Mouse (Mus musculus) brain, adult 2 months (tissue): ENCODE data around the gene Ints5.
"Not testable (repeated sequence)": the region's sequence is repeated elsewhere in the genome, so short reads cannot be mapped to it uniquely, and the experiment has no call there.

Experiments used
- DNase-seq: peaks from one replicate; pipeline ENCODE4 v3.0.0; 2011; ENCODE audit warnings: low read depth, low spot score

Gene Ints5

DNA sequence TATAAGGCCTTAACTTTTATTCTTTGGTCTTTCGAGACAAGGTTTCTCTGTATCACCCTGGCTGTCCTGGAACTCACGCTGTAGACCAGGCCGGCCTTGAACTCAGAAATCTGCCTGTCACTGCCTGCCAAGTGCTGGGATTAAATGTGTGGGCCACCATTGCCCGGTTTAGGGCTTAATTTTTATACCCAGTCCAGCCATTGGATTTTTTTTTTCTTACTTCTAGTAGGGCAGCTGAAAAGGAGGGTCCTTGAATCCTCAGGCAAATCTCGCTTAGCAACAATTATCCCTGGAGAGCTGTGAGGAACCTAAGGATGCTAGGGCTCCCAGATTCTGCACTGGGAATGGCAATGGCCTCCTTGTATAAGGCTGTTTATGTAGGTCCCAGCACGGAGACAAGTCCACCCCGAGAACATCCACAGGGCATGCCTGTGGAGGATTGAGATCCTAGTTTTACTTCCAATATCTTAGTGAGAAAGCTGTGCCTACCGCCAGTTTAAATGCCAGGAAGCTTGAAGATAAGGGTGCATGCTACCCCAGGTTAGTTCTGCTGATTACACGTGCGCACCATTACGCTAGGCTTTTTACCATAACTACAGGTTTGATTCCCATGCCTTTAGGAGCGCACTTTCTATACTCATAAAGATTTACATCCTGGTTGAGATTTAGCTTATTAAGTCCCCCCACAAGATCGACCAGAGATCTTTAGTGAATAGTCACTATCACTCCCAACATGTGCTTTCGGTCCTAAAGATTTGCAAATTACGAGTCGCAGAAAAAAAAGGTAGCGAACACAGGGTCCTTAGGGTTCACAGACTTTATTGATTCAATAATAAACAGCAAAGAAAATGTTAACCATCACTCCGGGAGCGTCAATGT, 5.0 kb upstream of the Ints5 start:
- DNase-seq: no peak

DNA sequence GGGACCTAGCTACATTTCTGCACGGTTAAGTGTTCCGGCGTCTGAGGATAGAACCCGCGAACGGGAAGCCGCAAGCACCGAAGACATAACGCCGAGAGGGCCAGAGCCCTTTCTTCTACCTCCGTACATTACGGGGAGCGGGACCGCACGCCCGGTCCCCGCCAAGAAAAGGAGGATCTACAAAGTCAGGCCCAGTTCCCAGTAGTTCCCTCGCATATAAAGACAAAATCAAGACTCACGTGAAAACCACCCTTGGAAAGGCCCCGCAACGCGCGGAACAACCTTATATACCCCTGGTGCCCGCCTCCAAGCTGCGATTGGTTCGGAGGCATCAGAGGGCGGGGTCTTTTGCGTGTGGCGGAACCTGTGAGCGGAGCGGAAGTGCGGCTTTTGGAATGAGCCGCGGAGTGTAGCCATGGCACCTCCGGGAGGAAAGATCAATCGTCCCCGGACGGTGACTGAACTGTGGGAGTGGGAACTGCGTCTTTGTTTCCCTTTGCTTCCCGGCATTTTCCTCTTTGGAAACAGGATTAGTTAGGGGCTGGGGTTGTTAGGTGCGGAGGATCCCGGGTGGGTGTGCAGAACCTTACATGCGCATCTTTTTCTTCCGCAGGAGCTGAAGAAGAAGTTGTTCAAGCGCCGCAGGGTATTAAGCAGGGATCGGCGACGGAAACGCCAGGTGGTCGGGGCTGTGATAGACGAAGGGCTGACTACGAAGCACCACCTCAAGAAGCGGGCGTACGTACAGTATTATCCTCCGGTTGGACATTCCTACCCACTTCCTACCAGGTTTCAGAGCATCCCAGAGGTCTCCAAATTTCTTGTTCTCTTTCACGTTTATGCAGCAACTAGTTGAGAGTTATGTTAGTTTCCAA, 4.1 kb upstream of the Ints5 start, which contains the start of the genes 1810009A15Rik and Gm49416:
TSS of gene 1810009A15Rik (plus strand) at position 343 of the 875 bp plus-strand sequence.
TSS of gene Gm49416 (plus strand) at position 416 of the 875 bp plus-strand sequence.
- DNase-seq: peak; percentile 99

- no peak for DNase-seq
Measured at GRCm38 (mm10) chr19:8895397-8895960, 2.7 kb downstream of the Ints5 start.

DNA sequence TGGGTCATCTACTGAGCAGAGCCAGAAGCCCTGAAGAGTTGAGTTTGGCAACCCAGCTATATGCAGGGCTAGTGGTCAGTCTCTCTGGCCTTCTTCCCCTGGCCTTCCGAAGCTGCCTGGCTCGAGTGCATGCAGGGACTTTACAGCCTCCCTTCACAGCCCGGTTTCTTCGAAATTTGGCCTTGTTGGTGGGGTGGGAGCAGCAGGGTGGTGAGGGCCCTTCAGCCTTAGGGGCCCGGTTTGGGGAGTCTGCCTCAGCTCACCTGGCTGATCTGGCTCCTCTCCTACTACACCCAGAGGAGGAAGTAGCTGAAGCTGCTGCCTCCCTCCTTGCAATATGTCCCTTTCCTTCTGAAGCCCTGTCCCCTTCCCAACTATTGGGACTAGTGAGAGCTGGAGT, 3.4 kb downstream of the Ints5 start:
- DNase-seq: not testable (repeated sequence)

DNA sequence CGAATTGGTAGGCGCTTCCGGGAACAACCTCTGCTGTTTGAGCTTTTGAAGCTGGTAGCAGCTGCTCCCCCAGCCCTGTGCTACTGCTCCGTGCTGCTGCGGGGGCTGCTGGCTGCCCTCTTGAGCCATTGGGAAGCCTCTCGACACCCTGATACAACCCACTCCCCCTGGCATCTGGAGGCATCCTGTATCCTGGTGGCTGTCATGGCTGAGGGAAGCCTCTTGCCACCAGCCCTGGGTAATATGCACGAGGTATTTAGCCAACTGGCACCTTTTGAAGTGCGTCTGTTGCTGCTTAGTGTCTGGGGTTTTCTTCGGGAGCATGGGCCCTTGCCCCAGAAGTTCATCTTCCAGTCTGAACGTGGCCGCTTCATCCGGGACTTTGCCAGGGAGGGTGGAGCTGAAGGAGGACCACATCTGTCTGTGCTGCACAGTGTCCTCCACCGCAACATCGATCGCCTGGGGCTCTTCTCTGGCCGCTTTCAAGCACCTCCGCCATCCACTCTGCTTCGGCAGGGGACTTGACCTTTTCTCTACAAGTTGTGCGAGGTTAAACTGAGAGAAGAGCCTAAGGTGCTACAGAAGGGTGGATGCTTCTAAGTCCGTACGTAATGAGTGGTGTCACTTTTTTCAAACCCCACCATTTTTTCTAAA, 4.5 kb downstream of the Ints5 start:
- DNase-seq: peak; percentile 58

GRCm38 (mm10) chr19:8897865-8898495, 5.2 kb downstream of the Ints5 start, which contains the start of gene Ganab:
TSS of gene Ganab (plus strand) at chr19:8898071.
- DNase-seq: peak; percentile 98

GRCm38 (mm10) chr19:8898576-8898975, 5.8 kb downstream of the Ints5 start:
- no peak for DNase-seq

GRCm38 (mm10) chr19:8899079-8899478, 6.3 kb downstream of the Ints5 start:
- no peak for DNase-seq

DNA sequence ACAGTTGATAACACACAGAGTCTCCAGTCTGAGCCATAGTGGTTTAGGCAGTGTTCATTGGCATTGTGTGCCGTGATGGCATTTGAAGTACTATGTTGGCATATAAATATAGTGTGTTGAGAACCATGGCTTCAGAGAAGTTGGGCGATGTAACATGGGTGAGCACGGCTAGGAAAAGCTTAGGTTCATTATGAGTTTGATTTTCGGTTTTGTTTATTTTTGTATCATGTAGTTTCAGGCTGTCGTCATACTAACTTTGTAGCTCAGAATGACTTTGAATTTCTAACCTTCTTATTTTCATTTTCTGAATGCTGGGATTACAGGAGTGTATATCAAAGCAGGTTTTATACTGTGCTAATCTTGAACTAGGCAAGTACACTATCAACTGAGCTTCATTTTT, 10.6 kb downstream of the Ints5 start:
- DNase-seq: no peak

DNA sequence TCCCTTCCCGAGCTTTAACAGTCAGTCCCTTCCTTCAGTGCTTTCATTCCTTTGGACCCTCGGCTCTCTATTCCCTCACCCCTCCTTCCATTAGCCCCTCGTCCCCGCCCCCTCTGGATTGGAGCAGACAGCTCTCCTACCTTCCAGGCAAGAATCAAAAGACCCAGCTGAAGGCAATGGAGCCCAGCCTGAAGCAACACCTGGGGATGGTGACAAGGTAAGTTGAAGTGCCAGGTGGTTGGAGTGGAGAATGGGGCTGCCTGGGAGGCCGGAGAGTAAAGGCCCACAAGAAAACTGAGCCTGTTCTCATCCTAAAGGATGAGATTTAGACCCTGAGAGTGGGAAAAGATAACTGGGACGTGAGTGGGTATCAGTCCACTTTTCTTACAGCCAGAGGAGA, 15.7 kb downstream of the Ints5 start:
- no peak for DNase-seq

- DNase-seq: peak; percentile 70
Measured at GRCm38 (mm10) chr19:8911810-8912209, 19.0 kb downstream of the Ints5 start.

DNA sequence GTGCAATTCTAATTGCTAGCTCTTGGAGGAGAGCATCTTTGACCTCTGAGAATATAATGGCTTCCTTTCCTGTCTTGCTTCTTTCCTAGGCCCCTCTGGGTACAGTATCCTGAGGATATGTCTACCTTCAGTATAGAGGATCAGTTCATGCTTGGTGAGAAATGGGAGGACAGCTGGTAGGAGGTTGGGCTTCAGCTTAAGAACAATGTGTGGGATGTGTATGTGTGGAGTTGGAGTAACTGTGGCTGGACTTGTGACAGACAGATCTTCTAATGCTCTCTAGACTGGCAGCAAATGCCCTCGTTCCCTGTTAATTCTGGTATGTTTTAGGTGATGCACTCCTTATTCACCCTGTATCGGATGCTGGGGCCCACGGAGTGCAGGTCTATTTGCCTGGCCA, 21.4 kb downstream of the Ints5 start:
- DNase-seq: peak; percentile 76

DNA sequence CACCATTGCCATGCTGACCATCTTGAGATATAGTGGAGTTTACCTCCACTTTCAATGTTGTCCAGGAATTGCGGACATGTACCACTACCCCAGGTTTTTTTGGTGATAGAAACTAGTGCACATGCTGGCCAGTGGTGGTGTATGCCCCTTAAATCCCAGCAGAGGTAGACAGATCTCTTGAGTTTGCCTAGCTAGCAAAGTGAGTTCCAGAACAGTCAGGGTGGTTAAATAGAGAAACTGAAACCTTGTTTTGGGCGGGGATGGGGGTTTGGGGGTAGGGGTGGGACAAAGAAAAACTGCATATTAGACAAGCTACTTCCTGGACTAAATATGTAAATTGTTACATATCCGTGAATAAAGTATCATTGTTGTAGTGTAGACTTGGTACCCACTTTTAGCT, 26.2 kb downstream of the Ints5 start:
- no peak for DNase-seq

DNA sequence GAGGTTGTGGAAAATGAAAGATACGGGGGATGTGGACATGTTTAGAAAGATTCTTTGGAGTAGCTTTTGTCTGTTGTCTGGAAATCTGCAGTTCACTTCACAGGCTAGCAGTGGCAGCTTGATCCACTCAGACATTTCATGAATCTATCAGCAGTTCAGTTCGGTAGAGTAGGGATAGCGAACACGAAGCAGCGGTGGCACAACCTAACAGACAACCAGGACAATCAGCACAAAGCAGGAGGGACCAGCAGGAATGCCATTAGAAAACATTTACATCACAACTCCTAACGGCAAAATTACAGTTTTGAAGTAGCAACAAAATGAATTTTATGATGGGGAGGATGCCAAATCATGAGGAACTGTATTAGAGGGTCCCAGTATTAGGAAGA, 26.9 kb downstream of the Ints5 start:
- DNase-seq: no peak

DNA sequence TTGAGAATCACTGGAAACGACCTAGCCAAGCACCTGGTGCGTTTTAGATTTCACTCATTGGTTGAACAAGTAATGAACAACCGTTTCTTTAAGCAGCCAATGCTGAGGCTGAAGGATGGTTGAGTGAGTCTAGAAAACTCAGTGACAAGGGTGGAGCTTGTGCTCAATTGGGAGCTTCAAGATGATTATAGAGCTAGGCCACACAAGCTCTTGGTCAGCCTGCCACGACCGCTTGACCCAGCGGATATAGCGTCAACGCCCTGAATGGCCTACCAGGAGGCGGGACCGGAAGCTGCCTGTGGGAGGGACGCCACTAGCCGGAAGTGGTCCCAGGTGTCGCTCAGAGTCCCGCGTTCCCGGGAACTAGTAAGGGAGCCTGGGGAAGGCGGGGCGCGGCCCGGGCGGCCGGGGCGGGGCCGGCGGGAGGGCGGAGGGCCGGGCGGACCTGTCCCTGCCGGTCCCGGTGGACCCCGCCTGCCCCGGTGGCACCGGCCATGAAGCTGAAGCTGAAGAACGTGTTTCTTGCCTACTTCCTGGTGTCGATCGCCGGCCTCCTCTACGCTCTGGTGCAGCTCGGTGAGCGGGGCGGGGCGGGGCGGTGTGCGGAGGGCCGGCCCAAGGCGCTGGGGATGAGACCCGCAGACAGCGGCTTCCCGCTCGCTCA, 27.4 kb downstream of the Ints5 start, which contains the start of gene B3gat3:
TSS of gene B3gat3 (plus strand) at position 302 of the 664 bp plus-strand sequence.
- DNase-seq: peak; percentile 98

DNA sequence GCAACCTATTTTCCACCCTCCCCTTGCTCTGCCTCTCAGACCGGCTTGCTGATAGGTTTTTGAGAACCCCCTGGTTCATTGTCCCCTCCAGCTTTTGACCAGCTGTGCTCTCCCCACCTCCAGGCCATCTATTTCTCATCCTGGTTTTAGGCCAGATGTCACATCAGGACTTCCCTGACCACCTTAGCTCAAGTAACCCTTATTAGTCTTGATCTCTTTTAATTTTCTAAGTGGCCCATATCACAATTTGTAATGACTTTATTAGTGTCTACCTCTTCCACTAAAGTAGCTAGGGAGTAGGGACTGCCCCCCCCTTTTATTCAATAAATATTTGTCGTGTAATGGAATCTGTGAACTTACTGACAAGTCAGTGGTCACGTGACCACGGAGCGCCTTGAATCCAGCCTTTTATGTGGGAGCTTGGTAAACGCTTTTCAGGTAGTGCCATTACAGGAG, 28.1 kb downstream of the Ints5 start:
- DNase-seq: peak; percentile 66

DNA sequence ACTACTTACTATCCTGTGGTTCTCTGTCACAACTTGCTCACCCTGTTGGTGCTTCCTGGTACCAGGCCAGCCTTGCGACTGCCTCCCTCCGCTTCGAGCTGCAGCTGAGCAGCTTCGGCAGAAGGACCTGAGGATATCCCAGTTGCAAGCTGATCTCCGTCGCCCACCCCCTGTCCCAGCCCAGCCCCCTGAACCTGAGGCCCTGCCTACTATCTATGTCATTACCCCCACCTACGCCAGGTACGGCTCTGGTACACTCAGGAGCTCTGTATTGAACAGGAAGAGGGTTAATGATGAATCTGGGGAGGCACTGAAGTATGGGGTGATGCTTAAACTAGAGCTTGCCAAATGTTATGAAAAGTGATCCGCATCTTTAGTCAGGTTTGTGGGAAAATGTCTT, 28.9 kb downstream of the Ints5 start:
- no peak for DNase-seq

DNA sequence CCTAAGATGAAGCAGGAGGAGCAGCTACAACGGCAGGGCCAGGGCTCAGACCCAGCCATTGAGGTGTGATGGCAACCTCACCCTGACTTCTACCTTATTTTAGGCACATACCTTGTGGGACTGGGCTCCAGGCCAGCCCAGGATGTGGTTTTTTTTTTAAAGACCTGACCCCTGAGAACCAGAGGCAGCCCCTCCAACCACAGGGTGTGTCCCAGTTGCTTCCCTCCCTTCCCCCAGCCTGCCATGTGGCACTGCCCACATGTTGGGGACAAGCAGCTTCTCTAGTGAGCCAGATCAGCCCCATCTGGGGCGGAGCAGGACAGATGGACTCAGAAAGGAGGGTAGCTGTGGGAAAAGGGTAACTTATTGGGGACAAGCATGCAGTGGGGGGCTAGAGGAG, 34.0 kb downstream of the Ints5 start:
- no peak for DNase-seq

GRCm38 (mm10) chr19:8927891-8928525, 35.2 kb downstream of the Ints5 start:
- no peak for DNase-seq
